Mouse (Mus musculus) kidney, embryonic 14.5 days (tissue): ENCODE results near the gene Pxdn. TPM values are rescaled to one million over a fixed set of nuclear protein-coding genes. Genes with fewer than 3 reads are reported as not detected.
A peak's percentile ranks its signal among the peaks of the same experiment; 100 is the strongest.

Source experiments
- ATAC-seq: fragments of 200-750 bp; cut with Nextera tagmentation; 2 replicates; pipeline ENCODE4 v1.8.0; 2017; ENCODE audit warnings: moderate number of reproducible peaks, mild to moderate bottlenecking, moderate TSS enrichment, moderate library complexity; ENCODE audit not compliant: low FRiP score, low TSS enrichment
- H3K27ac ChIP-seq: fragments of 300-500 bp; sonication (generic); 2 replicates; pipeline ENCODE4 v1.5.1; 2014; ENCODE audit warnings: low read depth, mild to moderate bottlenecking, low read length, moderate library complexity, mixed read lengths
- H3K27me3 ChIP-seq: fragments of 300-500 bp; sonication (generic); 2 replicates; pipeline ENCODE4 v1.6.1; 2014; ENCODE audit warnings: mild to moderate bottlenecking, low read length; ENCODE audit not compliant: control insufficient read depth, insufficient read depth
- H3K36me3 ChIP-seq: fragments of 300-500 bp; sonication (generic); 2 replicates; pipeline ENCODE4 v1.6.1; 2014; ENCODE audit warnings: low read length, mixed read lengths; ENCODE audit not compliant: control insufficient read depth, insufficient read depth
- H3K4me1 ChIP-seq: fragments of 300-500 bp; sonication (generic); 2 replicates; pipeline ENCODE4 v1.6.1; 2014; ENCODE audit warnings: low read length, mixed read lengths; ENCODE audit not compliant: control insufficient read depth, insufficient read depth
- H3K4me2 ChIP-seq: fragments of 300-500 bp; sonication (generic); replicated peaks from 2 replicates; pipeline ENCODE4 v1.6.1; 2014; ENCODE audit warnings: low read depth, mild to moderate bottlenecking, low read length
- H3K4me3 ChIP-seq: fragments of 300-500 bp; sonication (generic); 2 replicates; pipeline ENCODE4 v1.5.1; 2014; ENCODE audit warnings: mild to moderate bottlenecking, low read length
- H3K9ac ChIP-seq: fragments of 300-500 bp; sonication (generic); 2 replicates; pipeline ENCODE4 v1.6.1; 2014; ENCODE audit warnings: low read depth, mild to moderate bottlenecking, low read length, moderate library complexity
- H3K9me3 ChIP-seq: fragments of 300-500 bp; sonication (generic); 2 replicates; pipeline ENCODE4 v1.6.1; 2016; ENCODE audit warnings: low read length; ENCODE audit not compliant: control insufficient read depth
- WGBS: fragments of 180-500 bp; shearing (Covaris S2); extraction: QIAGEN DNeasy Blood & Tissue Kit; methylation state at CpG from one replicate; pipeline ENCODE4 v1.1.7; 2014; 5-methylcytosine and 5-hydroxymethylcytosine counted together
- polyA plus RNA-seq: library from polyadenylated mRNA; unstranded; fragments of >200 nt; fragmentation: Nextera tagmentation; extraction: Ambion mirVana; gene quantifications from 2 replicates; pipeline ENCODE4 v1.2.1, GENCODE M21; 2014

Gene Pxdn
- polyA plus RNA-seq, 1 experiment from 2014 or later: 120 TPM

- Histone ChIP-seq H3K9me3 (no peaks in the 10 kb centered on the region), H3K4me3 (no peak overlapping the region), H3K27ac (no peak overlapping the region), H3K4me2 (no peak overlapping the region), H3K4me1 (peaks cover 23% of the 10 kb centered on the region), H3K36me3 (no peaks in the 10 kb centered on the region), H3K9ac (no peak overlapping the region), H3K27me3 (no peaks in the 10 kb centered on the region)
- ATAC-seq: no peak
- 85% methylated on average over 1 of the region's 1 CpGs for WGBS
These were observed 23.6 kb downstream of the Pxdn start for GRCm38 (mm10) chr12:29961041-29961440.

GRCm38 (mm10) chr12:29965016-29965415 lies 27.6 kb downstream of the Pxdn start:
- no peak overlapping the region for H3K4me2 ChIP-seq
- H3K27me3 ChIP-seq: no peaks in the 10 kb centered on the region
- no peak overlapping the region for H3K27ac ChIP-seq
- H3K36me3 ChIP-seq: no peaks in the 10 kb centered on the region
- WGBS: 81% methylated on average over 6 of the region's 6 CpGs
- H3K9ac ChIP-seq: no peak overlapping the region
- no peak for ATAC-seq
- no peak overlapping the region for H3K4me3 ChIP-seq
- no peaks in the 10 kb centered on the region for H3K4me1 ChIP-seq
- H3K9me3 ChIP-seq: no peaks in the 10 kb centered on the region

DNA sequence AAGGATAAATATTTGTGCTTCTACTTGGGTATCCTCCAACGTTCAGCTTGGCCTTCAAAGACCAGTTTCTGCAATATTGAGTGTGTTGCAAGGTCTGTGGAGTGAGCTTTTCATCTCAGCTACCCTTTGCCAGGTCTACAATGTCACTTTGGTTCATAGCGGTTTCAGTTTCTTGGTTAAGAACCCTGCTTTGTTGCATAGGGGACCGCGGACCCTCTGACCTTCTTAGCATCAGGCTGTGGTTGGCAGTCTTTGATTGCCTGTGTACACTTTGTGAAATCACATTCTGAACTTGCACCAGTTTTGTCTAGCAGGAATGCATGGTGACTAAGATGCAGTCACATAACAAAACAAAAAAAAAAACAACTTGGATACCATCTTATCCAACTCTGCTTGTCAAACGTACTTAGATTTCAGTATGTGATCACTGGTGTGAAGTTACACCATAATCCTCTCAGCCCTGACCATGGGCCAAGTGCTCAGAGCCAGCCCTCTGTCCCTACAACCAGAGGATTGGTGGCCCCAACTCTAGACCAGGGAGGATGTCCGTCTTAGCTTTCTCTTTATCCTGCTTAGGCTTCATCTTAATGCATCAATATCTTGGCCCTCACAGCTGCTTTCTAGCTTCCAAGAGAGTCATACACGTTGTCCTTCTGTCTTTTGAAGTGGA lies 34.5 kb downstream of the Pxdn start:
- Histone ChIP-seq H3K9me3 (no peaks in the 10 kb centered on the region), H3K9ac (no peak overlapping the region), H3K36me3 (peaks cover 27% of the 10 kb centered on the region), H3K4me1 (no peaks in the 10 kb centered on the region; the same call in 1 of the 2 replicates), H3K4me3 (no peak overlapping the region), H3K27ac (peak overlapping the region; percentile 9; the same call in 1 of the 2 replicates), H3K27me3 (no peaks in the 10 kb centered on the region), H3K4me2 (no peak overlapping the region)
- ATAC-seq: no peak
- 78% methylated on average over 7 of the region's 7 CpGs for WGBS

DNA sequence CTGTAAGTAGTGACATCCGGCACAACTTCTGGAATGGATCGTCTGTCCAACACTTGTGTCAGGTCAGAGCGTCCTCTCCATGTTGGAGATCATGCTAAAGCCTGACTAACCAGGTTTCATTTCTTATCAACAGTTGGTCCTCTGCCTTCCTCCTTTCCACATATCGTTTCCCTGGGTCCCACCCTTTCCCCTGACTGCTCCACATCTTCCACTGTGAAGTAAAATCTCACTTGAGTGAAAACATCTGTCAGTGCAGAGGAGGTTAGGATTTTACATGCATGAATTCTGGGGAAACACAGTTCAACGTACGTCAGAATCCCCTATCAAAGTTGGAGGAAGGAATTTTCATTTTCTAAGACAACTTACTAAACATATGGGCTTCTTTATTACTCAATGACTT lies 35.1 kb downstream of the Pxdn start:
- Histone ChIP-seq H3K27ac (peak overlapping the region; percentile 9; the same call in 1 of the 2 replicates), H3K9me3 (no peaks in the 10 kb centered on the region), H3K27me3 (no peaks in the 10 kb centered on the region), H3K9ac (no peak overlapping the region), H3K36me3 (peaks cover 31% of the 10 kb centered on the region), H3K4me3 (no peak overlapping the region), H3K4me2 (no peak overlapping the region), H3K4me1 (no peaks in the 10 kb centered on the region; the same call in 1 of the 2 replicates)
- 49% methylated on average over 6 of the region's 6 CpGs for WGBS
- no peak for ATAC-seq

DNA sequence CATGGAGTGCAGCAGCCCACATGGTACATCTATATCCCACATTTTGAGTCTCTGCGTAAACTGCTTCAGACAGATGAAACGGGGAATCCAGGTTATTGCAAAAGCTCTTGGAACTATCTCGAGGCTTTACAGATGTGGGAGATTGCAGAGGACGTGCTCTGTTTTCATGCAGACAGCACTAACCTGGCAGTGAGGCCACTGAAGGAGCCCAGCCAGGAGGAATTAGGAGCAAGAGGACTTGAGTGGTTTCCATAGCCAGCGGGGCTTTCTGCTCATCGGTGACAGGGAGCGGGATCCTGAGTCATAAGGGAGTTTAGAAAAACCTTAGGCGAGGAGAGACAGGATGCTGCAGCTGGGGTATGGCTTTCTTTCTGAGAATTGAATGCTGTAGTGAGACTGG lies 42.7 kb downstream of the Pxdn start:
- Histone ChIP-seq H3K4me2 (no peak overlapping the region), H3K9ac (no peak overlapping the region), H3K27ac (no peak overlapping the region), H3K36me3 (peaks cover 79% of the 10 kb centered on the region), H3K9me3 (no peaks in the 10 kb centered on the region), H3K4me3 (no peak overlapping the region), H3K27me3 (no peaks in the 10 kb centered on the region), H3K4me1 (no peaks in the 10 kb centered on the region)
- no peak for ATAC-seq
- WGBS: 93% methylated on average over 8 of the region's 8 CpGs

DNA sequence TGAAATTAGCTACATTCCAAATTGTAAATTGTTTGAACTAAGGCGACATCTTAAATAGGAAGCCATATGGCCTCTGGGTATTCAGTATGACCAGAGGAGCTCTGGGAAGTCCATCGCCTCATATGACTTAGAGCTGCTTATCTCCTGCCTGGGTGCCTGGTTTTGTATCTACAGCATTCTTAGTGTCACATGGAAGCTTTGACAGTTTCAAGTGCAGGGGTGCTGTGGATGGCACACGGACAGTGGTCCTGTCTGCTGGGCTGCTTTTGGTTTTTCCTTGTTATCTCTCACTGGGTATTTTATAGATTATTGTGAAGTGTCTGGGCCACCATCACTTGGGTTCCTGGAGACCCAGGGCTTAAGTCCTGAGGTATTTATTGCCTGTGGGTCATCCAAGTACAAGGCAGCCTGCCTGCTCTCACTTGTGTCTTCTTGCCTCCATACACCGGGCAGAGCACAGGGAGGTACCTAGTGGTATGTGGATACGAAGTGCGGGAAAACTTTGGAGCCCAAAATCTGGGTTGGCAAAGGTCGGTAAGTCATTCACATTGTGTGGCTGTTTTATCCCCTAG lies 44.4 kb downstream of the Pxdn start:
- WGBS: 95% methylated on average over 7 of the region's 7 CpGs
- H3K9me3 ChIP-seq: no peaks in the 10 kb centered on the region

DNA sequence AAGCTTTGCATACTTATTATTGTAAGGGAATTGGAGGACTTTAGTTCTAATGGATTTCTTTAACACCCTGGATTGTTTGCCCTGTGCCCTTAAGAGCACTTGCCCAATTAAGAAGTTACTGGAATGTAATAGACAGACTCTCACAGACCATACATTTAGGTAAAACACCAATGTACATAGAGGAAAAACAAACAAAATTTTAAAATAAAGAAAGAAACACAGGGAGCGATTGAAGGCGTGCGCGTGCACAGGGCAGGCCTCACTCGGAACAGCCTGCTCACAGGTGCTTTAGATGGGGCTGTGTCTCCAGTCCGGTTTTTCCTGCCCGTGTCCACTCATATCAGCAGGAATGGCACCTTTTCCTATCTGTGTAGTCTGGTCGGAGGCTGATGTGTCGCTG lies 45.8 kb downstream of the Pxdn start:
- no peaks in the 10 kb centered on the region for H3K9me3 ChIP-seq
- no peak for ATAC-seq
- no peak overlapping the region for H3K27ac ChIP-seq
- H3K4me3 ChIP-seq: no peak overlapping the region
- no peaks in the 10 kb centered on the region for H3K4me1 ChIP-seq
- peaks cover 84% of the 10 kb centered on the region for H3K36me3 ChIP-seq
- WGBS: 92% methylated on average over 9 of the region's 9 CpGs
- no peak overlapping the region for H3K4me2 ChIP-seq
- no peaks in the 10 kb centered on the region for H3K27me3 ChIP-seq
- H3K9ac ChIP-seq: no peak overlapping the region

More for the DNA sequence above, 44.4 kb downstream of the Pxdn start:
- Histone ChIP-seq H3K4me3 (no peak overlapping the region), H3K9ac (no peak overlapping the region), H3K27ac (no peak overlapping the region), H3K27me3 (no peaks in the 10 kb centered on the region), H3K4me2 (no peak overlapping the region), H3K4me1 (no peaks in the 10 kb centered on the region), H3K36me3 (peaks cover 81% of the 10 kb centered on the region)
- ATAC-seq: no peak

- Histone ChIP-seq H3K4me3 (no peak overlapping the region), H3K4me2 (no peak overlapping the region), H3K36me3 (peaks cover 92% of the 10 kb centered on the region), H3K27ac (no peak overlapping the region), H3K4me1 (no peaks in the 10 kb centered on the region), H3K9me3 (no peaks in the 10 kb centered on the region), H3K27me3 (no peaks in the 10 kb centered on the region), H3K9ac (no peak overlapping the region)
- ATAC-seq: no peak
- WGBS: 92% methylated on average over 6 of the region's 6 CpGs
These were observed 47.7 kb downstream of the Pxdn start for GRCm38 (mm10) chr12:29985126-29985525.

DNA sequence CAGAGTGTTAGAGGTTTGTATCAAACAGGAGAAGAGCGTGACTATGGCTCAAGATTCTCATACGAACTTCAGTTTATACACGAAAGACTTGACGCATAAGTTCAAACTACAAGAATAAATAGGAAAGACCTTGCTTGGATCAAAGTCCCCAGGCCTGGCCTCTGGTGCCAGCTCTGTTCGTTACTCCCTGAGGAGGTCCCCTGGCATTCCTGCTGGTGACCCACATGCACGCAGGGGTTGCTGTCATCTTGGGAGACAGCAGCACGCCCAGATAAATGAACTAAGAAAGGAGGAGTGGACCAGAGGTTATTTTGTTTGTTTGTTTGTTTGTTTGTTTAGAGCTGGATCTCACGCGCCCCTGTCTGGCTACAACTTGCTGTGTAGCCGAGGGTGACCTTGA lies 48.8 kb downstream of the Pxdn start:
- Histone ChIP-seq H3K9ac (no peak overlapping the region), H3K4me3 (no peak overlapping the region), H3K9me3 (no peaks in the 10 kb centered on the region), H3K36me3 (peaks cover 94% of the 10 kb centered on the region), H3K4me2 (no peak overlapping the region), H3K27me3 (no peaks in the 10 kb centered on the region), H3K4me1 (no peaks in the 10 kb centered on the region), H3K27ac (no peak overlapping the region)
- ATAC-seq: no peak
- 90% methylated on average over 10 of the region's 10 CpGs for WGBS
